Mouse (Mus musculus) thymus, postnatal 36 days (tissue): ENCODE data around the gene Fam214b.

Experiments used
- DNase-seq, 2 experiments: peaks; one replicate each; pipeline ENCODE4 v3.0.0; 2022; ENCODE audit warnings: mixed read lengths in 2 of 2

The Fam214b gene

GRCm38 (mm10) chr4:43005765-43006164, 40.3 kb downstream of the Fam214b start:
- DNase-seq: peak in 1 of 2 experiments; percentile 23

GRCm38 (mm10) chr4:43004951-43005350, 41.1 kb downstream of the Fam214b start:
- no peak for DNase-seq

GRCm38 (mm10) chr4:43002756-43003439, 43.1 kb downstream of the Fam214b start:
- DNase-seq: no peak

- no peak for DNase-seq
Observed at GRCm38 (mm10) chr4:43001272-43001671, 44.7 kb downstream of the Fam214b start.

GRCm38 (mm10) chr4:43000141-43000986, 45.7 kb downstream of the Fam214b start, which contains the start of gene Vcp:
Gene Vcp, minus strand, starts transcription at chr4:43000507.
- peak; percentile 98 to 99 for DNase-seq

- peak; percentile 72 to 77 for DNase-seq
Observed at GRCm38 (mm10) chr4:42999451-43000140, 46.4 kb downstream of the Fam214b start.

- DNase-seq: no peak
Observed at GRCm38 (mm10) chr4:42998022-42998421, 48.0 kb downstream of the Fam214b start.

GRCm38 (mm10) chr4:42988296-42988695, 57.7 kb downstream of the Fam214b start:
- no peak for DNase-seq
